Mouse (Mus musculus): ENCODE measurements around the gene Saa3. TPM values are rescaled to one million over a fixed set of nuclear protein-coding genes. Genes with fewer than 3 reads are reported as not detected.
A peak's percentile ranks its signal among the peaks of the same experiment; 100 is the strongest.
"Not testable (repeated sequence)": the region's sequence is repeated elsewhere in the genome, so short reads cannot be mapped to it uniquely, and the experiment has no call there.

The Saa3 gene
- 7.1 and 9.3 TPM in 2 replicates for polyA plus RNA-seq (2012; rRNA removed)

DNA sequence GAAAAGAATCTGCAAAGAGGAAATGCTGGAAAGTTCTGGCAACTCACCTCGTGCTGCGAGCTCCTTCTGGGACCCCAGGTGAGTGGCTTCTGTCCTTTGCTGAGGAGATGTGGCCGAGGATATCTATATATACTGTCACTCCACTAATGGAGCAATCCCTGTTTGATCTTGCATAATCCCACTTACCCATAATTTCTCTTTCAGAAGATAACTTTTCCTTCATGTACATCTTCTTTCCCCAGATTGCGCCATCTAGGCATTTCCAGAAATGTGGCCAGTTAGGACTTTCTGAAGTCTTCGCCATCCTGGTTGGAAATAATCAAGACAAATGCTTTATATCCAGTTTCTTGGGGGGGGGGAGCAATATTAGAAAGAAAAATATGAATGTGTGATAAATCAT is at the start of gene Saa3:
Saa3 (minus strand) TSS at position 101 of the 400 bp plus-strand sequence.
- no peak for DNase-seq (ENCODE audit: low read depth)

DNA sequence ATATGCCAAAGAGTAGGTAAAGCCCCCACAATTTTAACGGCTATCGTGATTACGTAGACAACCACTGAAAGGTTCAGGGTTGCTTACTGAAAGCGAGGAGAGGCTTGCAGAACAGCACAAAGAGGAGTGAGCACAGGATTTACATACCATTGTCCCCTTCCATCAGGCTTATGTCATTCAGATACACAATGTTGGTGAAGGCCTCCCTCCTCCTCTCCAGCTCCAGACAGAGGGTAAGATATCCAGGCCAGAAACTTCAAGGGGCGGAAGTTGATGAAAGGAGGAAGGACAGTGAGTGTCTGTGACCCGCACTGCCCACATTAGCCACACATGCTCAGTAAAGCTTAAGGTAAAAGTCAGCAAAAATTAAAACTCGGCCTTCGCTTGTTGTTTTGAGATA is 49.2 kb upstream of the Saa3 start:
- no peak for DNase-seq (ENCODE audit: low read depth)

DNA sequence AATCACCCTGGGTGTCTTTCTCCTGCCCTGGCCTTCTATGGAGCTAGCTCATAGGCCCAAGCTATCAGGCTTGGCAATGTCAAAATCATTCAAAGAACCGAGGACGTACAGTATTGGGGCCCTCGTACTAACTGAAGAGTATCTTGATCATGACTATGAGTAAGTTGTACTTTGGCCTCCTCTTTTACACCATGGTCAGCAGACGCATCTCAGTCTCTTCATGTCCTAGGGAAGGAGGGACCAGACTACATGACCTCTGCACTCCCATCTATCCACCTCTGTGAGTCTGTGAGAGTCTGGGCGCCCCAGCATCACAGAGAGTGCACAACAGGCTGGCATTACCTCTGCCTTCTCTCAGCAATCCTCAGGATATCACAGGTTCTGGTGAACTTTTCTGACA is 47.1 kb upstream of the Saa3 start:
- no peak for DNase-seq (ENCODE audit: low read depth)

DNA sequence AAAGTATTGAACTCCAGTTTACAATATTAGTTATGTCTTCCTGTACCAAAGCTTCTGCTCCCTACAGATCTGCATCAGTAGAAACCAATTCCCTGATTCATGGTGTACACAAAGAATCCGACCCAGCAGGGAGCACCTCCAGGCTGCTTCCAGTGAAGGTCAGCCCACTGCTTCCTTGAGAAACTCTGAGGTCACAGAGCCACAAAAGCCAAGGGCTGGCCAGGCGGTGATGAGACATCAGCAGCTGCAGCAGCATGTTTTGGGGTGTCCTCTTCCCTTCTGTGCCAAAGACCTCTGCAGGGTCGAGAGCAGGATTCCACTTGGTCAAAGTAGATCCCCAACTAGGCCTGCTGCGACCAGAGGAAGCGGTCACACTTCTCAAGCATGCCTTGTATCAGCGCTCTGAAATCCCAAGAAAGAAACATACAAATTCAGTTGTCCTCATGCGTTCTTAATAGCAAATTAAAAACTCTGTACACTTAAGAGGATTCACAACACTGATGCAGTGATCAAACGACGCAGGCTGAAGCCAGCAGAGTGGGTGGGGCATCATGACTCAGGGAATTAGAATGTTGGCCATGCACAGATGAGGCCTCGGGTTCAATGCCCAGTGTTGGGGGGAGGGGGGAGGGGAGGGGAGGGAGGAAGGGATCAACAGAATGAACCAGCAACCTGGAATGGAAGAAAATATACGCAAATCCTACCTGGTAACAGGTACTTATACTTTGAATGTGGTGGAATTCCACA is 45.7 kb upstream of the Saa3 start:
- no peak for DNase-seq (ENCODE audit: low read depth)

DNA sequence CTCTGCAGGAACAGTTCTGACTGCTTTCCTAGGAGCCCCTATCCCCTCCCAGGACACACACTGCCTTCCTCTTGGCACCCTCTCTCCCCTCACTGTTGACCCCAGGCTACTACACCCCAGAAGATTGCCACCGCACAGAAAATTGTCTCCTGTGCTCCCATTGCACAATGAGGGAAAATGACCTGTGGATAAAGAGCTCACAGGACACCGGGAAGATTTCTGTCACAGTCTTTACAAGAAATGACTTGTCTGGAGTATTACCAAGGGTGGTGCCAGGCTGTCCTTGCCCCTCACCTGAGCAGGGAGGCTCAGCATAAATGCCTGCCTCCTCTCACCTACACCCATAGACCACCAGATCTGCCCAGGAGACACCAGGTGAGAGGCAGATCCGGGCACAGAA is 36.0 kb upstream of the Saa3 start, which contains the start of gene Saa2:
Saa2 (plus strand) TSS at position 301 of the 400 bp plus-strand sequence.
- DNase-seq (ENCODE audit: low read depth): no peak

DNA sequence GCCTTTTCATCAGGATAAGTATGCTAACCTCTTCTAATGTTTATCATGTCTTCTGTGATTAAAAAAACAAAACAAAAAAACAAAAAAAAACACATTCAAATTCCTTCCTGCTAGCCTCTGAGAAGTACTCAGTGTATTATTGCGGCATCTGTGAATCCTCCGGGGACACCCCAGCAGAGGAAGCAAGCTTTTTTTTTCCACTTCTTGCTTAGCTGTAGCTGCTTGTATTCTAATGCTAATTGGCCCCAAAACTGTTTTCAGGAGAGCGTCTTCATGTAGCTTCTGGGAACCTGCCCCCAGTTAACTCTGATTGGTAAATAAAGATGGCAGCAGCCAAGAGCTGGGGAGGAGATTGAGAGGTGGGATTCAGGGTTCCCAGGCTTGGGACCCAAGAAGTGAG is 33.0 kb upstream of the Saa3 start:
- DNase-seq (ENCODE audit: low read depth): no peak

DNA sequence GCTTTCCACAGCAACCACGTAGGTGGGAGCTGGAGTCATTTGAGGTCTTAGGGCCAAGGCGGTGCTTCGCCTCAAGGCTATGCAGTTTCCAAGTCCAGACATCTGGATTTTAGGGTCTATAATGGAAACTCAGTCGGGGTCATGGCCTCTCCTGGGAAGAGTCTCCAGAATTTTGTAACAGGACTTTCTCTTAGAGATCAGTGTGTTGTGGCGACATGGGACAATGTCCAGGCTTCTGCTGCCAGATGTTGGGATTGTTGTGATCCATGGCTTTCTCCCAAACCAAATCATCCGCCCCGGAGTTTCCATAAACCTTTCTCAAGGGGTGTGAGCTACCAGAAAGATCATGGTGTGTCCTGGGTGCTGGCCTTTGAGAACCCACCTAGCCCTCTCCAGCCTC is 30.9 kb upstream of the Saa3 start:
- peak; percentile 62 for DNase-seq (ENCODE audit: low read depth)

DNA sequence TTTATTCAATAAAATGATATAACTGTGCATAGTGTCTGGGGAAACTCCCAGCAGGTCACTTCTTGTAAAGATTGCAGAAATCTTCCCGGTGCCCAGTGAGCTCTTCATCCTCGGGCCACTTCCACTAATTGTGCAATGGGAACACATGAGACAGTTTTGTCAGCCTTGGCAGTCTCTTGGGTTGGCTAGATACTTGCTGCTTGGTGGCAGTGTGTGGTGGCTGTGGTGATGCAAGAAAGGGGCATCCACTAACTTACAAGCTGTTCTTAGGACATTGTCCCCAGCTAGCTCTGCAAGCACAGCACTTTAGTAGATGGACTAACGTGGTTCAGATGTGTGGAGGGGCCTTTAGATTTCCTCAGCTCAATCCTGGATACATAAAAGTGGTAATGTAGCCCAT is 30.3 kb upstream of the Saa3 start:
- peak; percentile 93 for DNase-seq (ENCODE audit: low read depth)

DNA sequence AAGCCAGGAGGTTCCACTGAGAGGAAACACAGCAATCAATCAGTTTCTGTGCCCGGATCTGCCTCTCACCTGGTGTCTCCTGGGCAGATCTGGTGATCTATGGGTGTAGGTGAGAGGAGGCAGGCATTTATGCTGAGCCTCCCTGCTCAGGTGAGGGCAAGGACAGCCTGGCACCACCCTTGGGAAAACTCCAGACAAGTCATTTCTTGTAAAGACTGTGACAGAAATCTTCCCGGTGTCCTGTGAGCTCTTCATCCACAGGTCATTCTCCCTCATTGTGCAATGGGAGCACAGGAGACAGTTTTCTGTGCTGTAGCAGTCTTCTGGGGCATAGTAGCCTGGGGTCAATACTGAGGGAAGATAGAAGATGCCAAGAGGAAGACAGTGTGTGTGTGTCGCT is 27.4 kb upstream of the Saa3 start, which contains the start of gene Saa1:
Saa1 (minus strand) TSS at position 101 of the 400 bp plus-strand sequence.
- DNase-seq (ENCODE audit: low read depth): peak; percentile 31

DNA sequence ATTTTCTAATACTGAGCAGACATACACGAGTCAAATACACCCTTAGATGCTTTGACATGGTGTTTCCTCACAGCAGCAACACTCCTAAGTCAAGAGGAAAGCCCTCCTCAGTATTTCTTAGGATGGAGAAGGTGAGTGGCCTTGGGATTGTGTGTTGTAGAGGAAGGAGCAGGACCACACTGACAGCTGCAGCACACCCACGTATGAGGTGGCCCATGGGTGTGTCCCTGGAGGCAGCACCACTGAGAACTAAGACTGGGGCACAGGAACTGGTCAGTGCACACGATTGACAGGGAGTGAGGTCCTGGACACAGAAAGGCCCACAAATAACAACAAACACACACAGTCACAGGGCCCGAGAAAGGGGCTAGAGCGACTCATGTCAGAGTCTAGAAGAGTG is 24.5 kb upstream of the Saa3 start:
- DNase-seq (ENCODE audit: low read depth): not testable (repeated sequence)

DNA sequence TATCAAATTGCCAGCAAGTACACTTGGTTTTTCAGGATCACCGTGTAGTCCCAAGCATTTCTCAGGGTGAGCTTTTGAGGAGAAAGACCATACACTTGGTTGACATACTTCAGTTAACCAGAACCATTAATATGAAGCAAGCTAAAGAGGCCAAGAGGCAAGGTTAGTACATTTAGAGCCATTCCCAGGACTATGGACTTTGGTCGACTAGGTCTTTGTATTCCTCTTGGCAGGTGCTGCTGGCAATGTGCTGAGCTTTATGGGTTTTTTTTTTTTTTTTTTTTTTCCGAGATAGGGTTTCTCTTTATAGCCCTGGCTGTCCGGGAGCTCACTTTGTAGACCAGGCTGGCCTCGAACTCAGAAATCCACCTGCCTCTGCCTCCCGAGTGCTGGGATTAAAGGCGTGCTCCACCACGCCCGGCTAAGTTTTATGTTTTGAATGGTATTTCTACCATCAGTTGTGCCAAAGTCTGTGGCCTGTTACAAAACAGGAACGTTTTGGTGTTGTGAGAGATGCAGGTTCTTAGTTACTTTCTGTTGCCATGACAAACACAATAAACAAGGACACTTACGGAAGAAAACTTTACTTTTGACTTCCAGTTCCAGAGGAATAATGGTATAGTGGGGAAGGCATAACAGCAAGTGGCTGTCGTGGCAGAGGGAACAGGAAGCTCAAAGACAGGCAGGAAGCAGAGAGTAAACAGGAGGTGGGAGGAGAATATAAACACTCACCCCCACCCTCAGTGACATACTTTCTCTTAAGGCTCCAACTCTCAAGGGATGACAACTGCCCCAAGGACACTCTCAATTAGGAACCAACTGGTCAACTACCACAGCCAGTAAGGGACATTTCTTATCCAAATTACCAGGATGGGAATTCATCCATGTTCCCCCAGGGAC is 23.3 kb upstream of the Saa3 start:
- no peak for DNase-seq (ENCODE audit: low read depth)

DNA sequence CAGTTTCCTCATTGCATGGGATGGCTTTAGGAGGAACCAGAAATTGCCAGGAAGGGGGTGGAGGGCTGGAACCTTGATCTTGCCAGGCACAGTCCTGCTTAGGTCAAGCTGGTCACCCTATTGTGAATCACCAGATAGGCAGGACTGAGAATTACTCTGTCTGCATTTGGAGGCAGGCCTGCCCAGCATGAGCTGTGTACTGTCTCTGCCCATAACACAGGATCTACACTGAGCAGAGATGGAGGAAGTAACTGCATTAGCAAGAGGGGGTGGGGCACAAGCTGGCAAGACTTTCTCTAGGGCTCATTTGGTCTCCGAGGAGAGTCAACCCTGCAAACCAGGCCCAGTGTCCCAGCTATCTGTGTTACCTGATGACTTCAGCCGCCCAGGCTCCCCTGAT is 19.5 kb upstream of the Saa3 start:
- no peak for DNase-seq (ENCODE audit: low read depth)

DNA sequence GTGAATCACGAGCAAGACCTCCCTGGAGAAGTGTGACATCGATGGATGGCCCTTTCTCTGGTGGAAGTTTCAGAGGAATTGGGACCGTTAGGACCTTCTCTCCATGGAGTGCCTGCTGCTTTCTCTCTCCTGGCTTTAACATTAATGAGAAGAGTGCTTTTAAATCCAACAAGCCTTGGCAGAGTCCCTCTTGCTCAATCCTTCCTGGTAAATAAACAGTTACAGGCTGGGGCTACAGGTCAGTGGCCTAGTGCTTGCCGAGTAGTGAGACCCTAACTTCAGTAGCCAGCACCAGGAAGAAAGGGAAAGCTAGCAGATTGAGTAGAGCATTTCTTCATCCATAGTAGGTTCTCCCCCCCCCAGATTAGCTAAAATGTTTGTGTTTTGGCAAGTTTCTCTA is 17.0 kb upstream of the Saa3 start, which contains the start of gene Saa4:
Saa4 (minus strand) TSS at position 146 of the 400 bp plus-strand sequence.
- no peak for DNase-seq (ENCODE audit: low read depth)

DNA sequence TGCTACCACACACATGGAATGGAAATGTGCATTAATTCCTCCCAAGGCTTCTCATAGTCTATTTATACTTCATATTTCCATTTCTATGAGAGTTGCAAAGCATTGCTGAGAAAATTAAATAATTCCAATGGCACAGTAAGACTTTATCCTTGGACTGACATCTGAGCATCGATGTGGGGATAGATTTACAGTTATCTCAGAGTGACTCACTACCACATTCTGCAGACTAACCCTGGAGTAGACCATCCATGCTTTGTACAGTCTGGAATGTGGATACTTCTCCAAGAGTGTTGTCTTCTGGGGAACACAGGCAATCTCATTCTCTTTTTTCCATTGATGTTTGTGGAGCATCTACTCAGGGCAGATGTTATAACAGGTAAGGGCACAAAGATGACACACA is 12.1 kb upstream of the Saa3 start:
- no peak for DNase-seq (ENCODE audit: low read depth)

DNA sequence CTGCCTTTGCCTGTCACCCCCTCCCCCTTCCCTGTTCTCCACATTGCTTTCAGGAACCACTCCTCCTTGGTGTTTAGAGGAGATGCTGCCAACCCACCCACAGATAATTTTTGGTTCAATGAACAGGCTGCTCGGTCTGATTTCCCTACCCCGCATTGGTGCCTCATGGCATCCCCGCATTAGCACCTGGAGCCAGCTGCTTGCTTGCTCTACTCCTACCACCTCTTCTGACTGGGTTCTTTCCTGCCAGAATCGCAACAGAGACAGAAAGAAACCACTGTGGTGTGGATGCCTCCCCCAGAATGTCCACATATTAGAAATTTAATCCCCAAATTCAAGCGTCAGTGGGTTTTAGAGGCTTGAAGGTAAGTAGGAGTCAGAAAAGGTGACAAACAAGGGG is 8.9 kb upstream of the Saa3 start:
- DNase-seq (ENCODE audit: low read depth): no peak

DNA sequence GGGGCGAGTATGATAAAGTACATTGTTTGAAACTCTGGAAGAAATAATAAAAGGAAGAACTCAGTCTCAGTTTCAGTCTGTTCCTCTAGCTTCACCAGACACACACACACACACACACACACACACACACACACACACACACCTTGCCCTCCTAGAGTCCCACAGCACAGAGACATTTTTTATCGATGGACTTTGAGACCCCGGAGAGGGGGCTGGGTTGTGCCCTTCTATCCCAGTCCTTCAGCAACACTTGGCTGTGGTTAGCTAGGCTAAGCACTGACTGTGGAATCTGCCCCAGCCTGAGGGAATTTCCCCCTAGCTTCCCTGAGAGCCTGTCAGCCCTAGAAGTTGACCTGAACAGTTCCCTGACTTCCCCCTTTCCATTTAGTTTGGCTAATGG is 8.3 kb upstream of the Saa3 start:
- DNase-seq (ENCODE audit: low read depth): no peak

DNA sequence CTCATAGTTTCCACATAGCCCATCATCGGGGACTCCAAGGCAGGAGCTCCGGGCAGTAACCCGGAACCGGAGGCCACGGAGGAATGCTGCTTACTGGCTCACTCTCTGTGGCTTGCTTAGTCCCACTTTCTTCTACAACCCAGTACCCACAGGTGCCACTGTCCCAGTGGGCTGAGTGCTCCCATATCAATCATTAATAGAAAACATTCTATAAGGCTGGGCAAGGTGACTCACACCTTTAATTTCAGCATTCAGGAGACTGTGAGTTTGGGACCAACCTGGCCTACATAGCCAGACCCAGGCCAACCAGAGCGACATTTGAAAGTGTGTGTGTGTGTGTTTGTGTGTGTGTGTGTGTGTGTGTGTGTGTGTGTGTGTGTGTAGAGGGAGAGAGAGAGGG is 7.9 kb upstream of the Saa3 start:
- DNase-seq (ENCODE audit: low read depth): no peak

DNA sequence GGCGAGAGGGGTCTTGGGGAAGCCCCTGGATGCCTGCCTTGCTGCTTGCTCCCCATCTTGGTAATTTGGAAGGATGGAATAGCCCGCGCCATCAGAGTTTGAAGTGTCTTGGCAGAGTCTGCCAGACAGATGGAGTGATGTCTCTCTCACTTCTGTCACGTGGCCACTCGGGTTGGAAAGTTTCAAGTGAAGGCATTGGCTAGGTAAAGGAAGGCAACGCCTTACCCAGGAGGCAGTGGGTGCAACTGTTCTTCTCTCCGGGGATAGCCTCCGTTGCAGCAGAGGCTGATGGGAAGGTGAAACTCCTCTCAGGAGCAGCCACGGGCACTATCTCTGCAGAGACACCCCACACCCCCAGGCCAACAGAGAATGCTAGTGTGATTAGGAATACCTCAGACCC is 5.0 kb upstream of the Saa3 start:
- DNase-seq (ENCODE audit: low read depth): no peak

DNA sequence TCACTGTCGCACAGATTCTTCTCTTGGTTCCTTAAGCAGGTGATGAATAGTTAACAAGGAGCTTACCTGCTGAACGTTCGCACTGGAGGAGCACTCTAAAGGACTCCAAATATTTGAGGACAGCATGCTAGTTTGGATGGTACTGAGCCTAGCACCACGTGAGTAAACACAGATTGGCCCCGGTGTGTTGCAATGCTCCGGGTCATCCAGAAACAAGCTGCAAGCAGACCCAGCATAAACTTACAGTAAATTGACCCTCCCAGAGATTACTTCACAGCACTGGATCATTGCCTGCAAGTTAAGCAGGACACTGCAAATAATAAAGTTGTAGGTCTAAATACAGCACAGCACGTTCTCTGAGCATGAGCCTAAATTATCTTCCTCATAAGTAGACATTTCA is 4.0 kb upstream of the Saa3 start:
- peak; percentile 64 for DNase-seq (ENCODE audit: low read depth)

DNA sequence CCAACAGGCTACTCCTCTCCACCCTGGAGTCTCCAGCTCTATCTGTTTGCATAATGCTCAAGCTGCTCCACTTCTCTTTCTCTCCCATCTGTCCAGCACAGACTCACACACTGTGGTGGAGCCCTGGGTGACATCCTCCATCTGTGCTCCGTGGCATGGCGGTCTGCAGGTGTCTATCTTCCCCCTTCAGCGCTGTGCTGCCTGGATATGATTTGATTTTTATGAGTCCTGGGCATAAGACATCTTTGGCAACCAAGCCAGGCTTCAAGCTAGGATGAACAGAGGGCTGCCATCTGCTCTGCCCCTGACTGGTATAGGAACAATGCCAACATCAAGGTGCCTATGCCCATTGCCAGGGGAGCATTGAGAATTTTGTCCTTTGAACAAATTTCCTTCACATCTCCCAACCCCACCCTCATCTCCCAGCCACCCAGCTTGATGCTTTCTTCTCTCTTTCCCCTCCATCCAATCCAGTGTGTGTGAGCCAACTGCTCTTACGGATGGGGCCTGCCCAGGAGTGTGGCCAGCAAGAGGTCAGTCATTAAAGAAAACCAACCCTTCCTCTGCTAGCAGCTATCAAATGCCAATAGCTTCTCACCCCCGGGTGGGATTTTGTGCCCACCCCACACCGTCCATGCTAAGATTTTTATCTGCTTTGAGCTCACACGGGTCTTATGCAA is 3.2 kb upstream of the Saa3 start:
- no peak for DNase-seq (ENCODE audit: low read depth)

DNA sequence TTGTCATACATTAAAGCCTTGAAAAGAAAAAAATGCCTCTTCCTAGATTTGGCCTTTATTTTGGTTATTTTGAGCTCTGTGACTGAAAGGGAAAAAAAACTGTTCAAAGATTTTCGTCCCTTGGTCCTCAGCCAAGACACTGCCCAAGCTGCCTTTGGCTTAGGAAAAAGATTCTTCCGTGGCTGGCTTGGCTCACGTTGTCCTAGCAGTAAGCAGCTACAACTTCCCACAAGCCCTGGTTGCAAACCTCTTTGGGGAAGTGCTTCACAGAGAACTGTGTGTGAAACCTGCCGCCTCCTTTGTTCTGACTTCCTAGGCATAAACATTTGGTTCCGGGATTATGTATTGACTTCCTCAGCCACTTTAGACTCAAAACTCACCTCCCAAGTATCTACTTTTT is 1.4 kb upstream of the Saa3 start:
- DNase-seq (ENCODE audit: low read depth): no peak

DNA sequence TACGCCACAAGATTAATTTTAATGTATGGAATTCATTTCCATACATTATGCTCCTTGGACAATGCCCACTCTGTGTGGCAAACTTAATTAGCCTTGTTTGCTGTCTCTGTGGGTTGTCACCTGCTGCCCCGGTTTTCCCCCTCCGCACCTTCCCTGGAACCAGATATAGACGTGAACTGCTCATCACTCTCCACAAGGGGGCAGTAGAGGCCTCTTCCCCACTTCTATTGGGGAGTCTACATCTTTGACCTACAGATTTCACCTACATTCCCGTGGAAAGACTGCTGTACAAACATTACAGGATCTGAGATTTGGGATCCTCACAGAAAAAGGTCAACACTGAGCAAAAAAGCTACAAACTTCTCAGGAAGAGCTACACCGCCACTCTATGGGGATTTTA is 982 bp downstream of the Saa3 start:
- no peak for DNase-seq (ENCODE audit: low read depth)

Data from gonadal fat pad, adult 2 months (tissue).